ENCODE assay signal across 36 mouse cellular contexts in the genomic region with DNA sequence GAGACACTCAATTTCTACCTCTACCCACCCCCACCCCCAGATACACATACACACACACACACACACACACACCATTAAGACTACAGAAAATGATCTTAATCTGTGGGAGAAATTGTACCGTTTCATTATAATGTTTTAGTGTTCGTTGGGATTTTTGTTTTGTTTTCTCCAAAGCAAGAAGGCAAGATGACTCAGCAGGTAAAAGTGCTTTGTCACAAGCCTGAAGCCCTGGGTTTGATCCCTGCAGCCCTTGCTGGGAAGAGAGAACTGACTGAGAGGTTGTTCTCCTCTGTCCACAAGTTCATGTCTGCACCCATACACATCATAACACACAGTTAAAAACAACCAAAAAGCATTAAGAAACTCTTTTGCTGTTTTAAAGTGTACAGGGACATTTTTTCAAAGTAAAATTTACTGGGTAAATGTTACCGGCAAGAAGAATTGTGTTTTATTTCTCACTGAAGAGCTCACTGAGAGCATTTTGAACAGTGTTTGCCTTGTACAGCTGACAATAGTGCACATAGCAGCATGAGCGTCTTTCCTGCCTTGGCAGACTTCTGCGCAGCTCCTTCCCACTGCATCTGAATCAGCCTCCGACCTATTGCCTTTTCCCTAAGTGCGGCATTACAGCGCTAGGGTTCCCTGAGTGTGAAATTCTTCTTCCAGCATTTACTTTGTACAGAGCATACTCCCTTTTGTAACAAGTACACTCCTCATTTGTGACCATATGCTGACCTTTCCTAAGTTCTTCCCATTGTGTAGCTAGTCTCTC. TPM values are rescaled to one million over a fixed set of nuclear protein-coding genes. Genes with fewer than 3 reads are reported as not detected.
DNase-seq lines count a peak whose midpoint lies in the region; ATAC-seq and TF ChIP-seq lines count a peak whose summit lies in the region.
"Had no signal": no experiment of that assay in that cellular context is flagged by ENCODE, and none has a peak within 500 bp of the region (broad histone marks: within the 10 kb centered on the region; RNA-seq: fewer than 3 reads in every experiment).

No protein-coding gene starts in this region.

- H3K27me3 ChIP-seq in neural tube, embryonic 13.5 days, result no peaks in the 10 kb centered on the region
- no peaks in the 10 kb centered on the region for H3K27me3 ChIP-seq in myocyte (ENCODE audit: control insufficient read depth, insufficient read depth, insufficient read length)
- H3K27me3 ChIP-seq in heart, adult 2 months (ENCODE audit: control insufficient read depth, insufficient read depth, low read length), result no peaks in the 10 kb centered on the region
- H3K27me3 ChIP-seq: CH12.LX; embryonic facial prominence, embryonic 13.5 days; forebrain, embryonic 15.5 days; heart, embryonic 15.5 days; hindbrain, embryonic 15.5 days had no signal

- no peak overlapping the region for H3ac ChIP-seq in myocyte (ENCODE audit: control insufficient read depth, insufficient read length)

- TF ChIP-seq POLR2A in myocyte (IDR thresholded peaks at IDR 0.05; ENCODE audit: insufficient read length, low read depth), result no peak
- no peak for TF ChIP-seq POLR2A in heart, adult 2 months (IDR thresholded peaks at IDR 0.05; ENCODE audit: insufficient read depth, low read depth, low read length)

- no peaks in the 10 kb centered on the region for H3K9me3 ChIP-seq in neural tube, embryonic 13.5 days
- H3K9me3 ChIP-seq: embryonic facial prominence, embryonic 13.5 days; forebrain, embryonic 10.5 days; forebrain, embryonic 15.5 days; G1E; heart, embryonic 15.5 days; hindbrain, embryonic 15.5 days had no signal

- no peak for TF ChIP-seq CTCF in heart, adult 2 months (IDR thresholded peaks at IDR 0.05)

- intact Hi-C loops in heart, postnatal 14 days (cut with DNase I), result no loop called here
- intact Hi-C loops in heart, adult 2 months (cut with DNase I), result no loop called here

- no peak overlapping the region for H3K4me3 ChIP-seq in neural tube, embryonic 13.5 days
- no peak overlapping the region for H3K4me3 ChIP-seq in myocyte
- no peak overlapping the region for H3K4me3 ChIP-seq in heart, adult 2 months
- H3K4me3 ChIP-seq: embryonic facial prominence, embryonic 13.5 days; forebrain, embryonic 10.5 days; forebrain, embryonic 15.5 days; heart, embryonic 15.5 days; hindbrain, embryonic 15.5 days had no signal

- 76% methylated on average over 8 of the region's 8 CpGs for WGBS in neural tube, embryonic 13.5 days
- WGBS in heart, adult 2 months, result 82% methylated on average over 8 of the region's 8 CpGs

- peaks cover 9% of the 10 kb centered on the region for H3K36me3 ChIP-seq in neural tube, embryonic 13.5 days
- H3K36me3 ChIP-seq in myocyte (ENCODE audit: control insufficient read depth, insufficient read depth), result no peaks in the 10 kb centered on the region
- peaks cover 2% of the 10 kb centered on the region; the same call in 1 of the 2 replicates for H3K36me3 ChIP-seq in heart, adult 2 months (ENCODE audit: control insufficient read depth, insufficient read depth, low read length)
- H3K36me3 ChIP-seq: G1E; heart, embryonic 15.5 days; hindbrain, embryonic 15.5 days had no signal

- peak overlapping the region; percentile 7; the same call in 1 of the 2 replicates for H3K27ac ChIP-seq in neural tube, embryonic 13.5 days (replicated peaks)
- no peak overlapping the region for H3K27ac ChIP-seq in heart, adult 2 months
- H3K27ac ChIP-seq: embryonic facial prominence, embryonic 13.5 days; forebrain, embryonic 10.5 days; forebrain, embryonic 15.5 days; heart, embryonic 15.5 days; hindbrain, embryonic 15.5 days; liver, embryonic 14.5 days; macrophage; stomach, postnatal 0 days had no signal

- no peaks in the 10 kb centered on the region for H3K79me2 ChIP-seq in myocyte (ENCODE audit: control insufficient read depth, insufficient read depth)
- H3K79me2 ChIP-seq in heart, adult 2 months (replicated peaks; ENCODE audit: control insufficient read depth, insufficient read depth, low read length), result no peaks in the 10 kb centered on the region

- ATAC-seq in neural tube, embryonic 13.5 days (ENCODE audit: low read depth), result no peak
- ATAC-seq: forebrain, embryonic 15.5 days; inflammation-experienced regulatory T-cells, adult 6 months had no signal

- H3K9ac ChIP-seq in neural tube, embryonic 13.5 days, result no peak overlapping the region
- H3K9ac ChIP-seq in heart, adult 2 months (ENCODE audit: low read depth, low read length), result no peak overlapping the region
- H3K9ac ChIP-seq: embryonic facial prominence, embryonic 13.5 days; forebrain, embryonic 15.5 days; heart, embryonic 15.5 days; hindbrain, embryonic 15.5 days; liver, embryonic 14.5 days had no signal

- H3K4me1 ChIP-seq in neural tube, embryonic 13.5 days (replicated peaks), result peaks cover 15% of the 10 kb centered on the region
- no peaks in the 10 kb centered on the region for H3K4me1 ChIP-seq in heart, adult 2 months (ENCODE audit: control insufficient read depth, insufficient read depth, low read length)
- H3K4me1 ChIP-seq: embryonic facial prominence, embryonic 13.5 days; forebrain, embryonic 10.5 days; forebrain, embryonic 15.5 days had no signal

- H3K4me2 ChIP-seq in neural tube, embryonic 13.5 days, result no peak overlapping the region
- H3K4me2 ChIP-seq in myocyte (ENCODE audit: low read depth), result peak overlapping the region; percentile 68
- H3K4me2 ChIP-seq: embryonic facial prominence, embryonic 13.5 days; forebrain, embryonic 15.5 days; heart, embryonic 15.5 days; hindbrain, embryonic 15.5 days had no signal

- no peak for TF ChIP-seq EP300 in heart, adult 2 months (IDR thresholded peaks at IDR 0.05; ENCODE audit: insufficient read depth, low read depth, low read length)

- peak; percentile 14 for DNase-seq in heart, adult 11 months
- no peak for DNase-seq in heart, postnatal 14 days
- DNase-seq in neural tube, embryonic 10.5 days (ENCODE audit: extremely low spot score, low spot score), result no peak
- peak; percentile 32 for DNase-seq in NIH3T3 (ENCODE audit: low read depth)
- DNase-seq in heart, adult 2 months, result no peak
- no peak for DNase-seq in urinary bladder, postnatal 25 days (ENCODE audit: low spot score)
- DNase-seq: adrenal gland, adult 8-10 months; cerebellum, adult 11 months; cerebellum, adult 9-11 months; gastrocnemius, postnatal 14 days; heart, postnatal 4 days; kidney, adult 11 months; kidney, postnatal 14 days; left cerebral cortex, postnatal 4 days; lung, adult 2 months; lung, postnatal 10 days; midbrain, embryonic 14.5 days; right cerebral cortex, adult 18-20 months; right cerebral cortex, postnatal 4 days; thymus, adult 18-20 months; thymus, postnatal 25 days had no signal

TF ChIP-seq in myocyte, 11 proteins besides CTCF, POLR2A, EP300 and RAD21:
- TF ChIP-seq MYOD1 (IDR thresholded peaks at IDR 0.05; ENCODE audit: control insufficient read depth in 1 of 3, insufficient read length in 2 of 3, low read depth in 2 of 3), result no peak
TF ChIP-seq in myocyte: peak in this region for 0.

RNA-seq across cellular contexts. Expression of a gene that starts 35.6 kb away (rescaled TPM):
- 1 to 10 TPM; 1.3 to 1.4 TPM for total RNA-seq in heart, postnatal 14 days (2021)
- polyA plus RNA-seq in neural tube, embryonic 13.5 days (2015; fragmentation: Nextera tagmentation; extraction: Ambion mirVana), result 106 and 116 TPM in 2 replicates
- polyA plus RNA-seq in myocyte (2012; fragmentation: generic; extraction: Trizol), result 6.3 TPM
- under 1 TPM; 0.43 to 0.63 TPM for total RNA-seq in heart, adult 2 months (2021)
- 0.47 and 0.53 TPM in 2 replicates for polyA plus RNA-seq in heart, adult 2 months (2012; rRNA removed)
- total RNA-seq: CH12.LX; common myeloid progenitor, adult 5-6 weeks; monocyte, adult 5-6 weeks had no signal
- polyA plus RNA-seq: macrophage had no signal

RNA-seq across cellular contexts. Expression of a gene that starts 35.7 kb away (rescaled TPM):
- total RNA-seq in heart, postnatal 14 days (2021), result 10 to 100 TPM; 19.3 to 20.5 TPM
- polyA plus RNA-seq in neural tube, embryonic 13.5 days (2015; fragmentation: Nextera tagmentation; extraction: Ambion mirVana), result 27.0 and 27.5 TPM in 2 replicates
- polyA plus RNA-seq in myocyte (2012; fragmentation: generic; extraction: Trizol), result 9.3 TPM
- 10 to 100 TPM; 18.6 to 19.3 TPM for total RNA-seq in heart, adult 2 months (2021)
- 8.6 and 19.1 TPM in 2 replicates for polyA plus RNA-seq in heart, adult 2 months (2012; rRNA removed)

Comparison
In these comparisons a context has a peak if more than half of its experiments do, and no peak if none do; other contexts are left out.
1. DNase-seq: peak in heart, adult 11 months (single experiment) and NIH3T3 (single experiment); none in heart, postnatal 14 days (0 of 2), neural tube, embryonic 10.5 days (single experiment), heart, adult 2 months (0 of 2) and urinary bladder, postnatal 25 days (single experiment).
2. RNA of a gene that starts 35.6 kb away (polyA plus RNA-seq): 106 to 116 TPM in neural tube, embryonic 13.5 days; 6.3 TPM in myocyte (single experiment) and 0.47 to 0.53 TPM in heart, adult 2 months; every median in the first group is over 10 times any median in the second.